Mouse (Mus musculus): ENCODE measurements at regions not wholly inside any gene's neighbourhood (a gene's known extent, or its start where the extent isn't known, plus 50 kb on each side); places are given as distances from the start of the nearest gene placed in this dataset.

DNA sequence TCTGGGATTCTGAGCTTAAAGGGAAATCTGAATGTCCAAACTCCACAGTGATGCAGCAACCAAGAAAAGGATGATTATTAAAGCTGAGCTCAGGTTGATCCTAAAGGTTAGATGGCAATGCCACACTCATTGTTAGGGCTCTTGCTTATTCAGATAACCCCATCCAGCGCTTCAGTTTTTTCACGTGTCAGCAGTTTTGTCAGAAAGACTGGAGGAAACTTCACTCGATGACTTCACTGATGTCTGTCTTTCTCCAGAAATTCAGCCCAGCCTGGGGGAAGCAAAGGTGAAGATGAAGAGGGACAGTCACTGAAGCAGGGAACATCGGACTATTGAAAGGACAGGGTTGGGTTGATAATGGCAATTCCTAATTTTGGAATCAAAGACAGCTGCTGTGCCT lies 91.4 kb downstream of the Ccdc71l start:
- TF ChIP-seq CTCF (IDR thresholded peaks at IDR 0.05; ENCODE audit: control insufficient read depth, insufficient read depth, insufficient replicate concordance, low read depth, low read length) (no peak), POLR2A (IDR thresholded peaks at IDR 0.05; ENCODE audit: control insufficient read depth, low read depth, low read length) (no peak)
